Mouse (Mus musculus) testis, adult 2 months (tissue): Measurements from ENCODE around the gene Tnk2.

Experiments
- CTCF ChIP-seq: fragments of 200-500 bp; IDR thresholded peaks from 2 replicates; pipeline ENCODE4 v1.5.1; 2012; ENCODE audit warnings: low read depth, mild to moderate bottlenecking, inconsistent platforms, low read length, moderate library complexity; ENCODE audit not compliant: control insufficient read depth, insufficient read depth, insufficient replicate concordance
- POLR2A ChIP-seq: fragments of 200-500 bp; IDR thresholded peaks from 2 replicates; pipeline ENCODE4 v1.6.1; 2012; ENCODE audit warnings: low read depth, mild to moderate bottlenecking, inconsistent platforms, low read length, moderate library complexity; ENCODE audit not compliant: control insufficient read depth

GRCm38 (mm10) chr16:32660557-32661321 lies 17.1 kb downstream of the Tnk2 start:
- no peak for TF ChIP-seq CTCF
- TF ChIP-seq POLR2A: no peak
